Mouse (Mus musculus): ENCODE results near the gene Lrp1.
"Not testable (repeated sequence)": the region's sequence is repeated elsewhere in the genome, so short reads cannot be mapped to it uniquely, and the experiment has no call there.

The Lrp1 gene

DNA sequence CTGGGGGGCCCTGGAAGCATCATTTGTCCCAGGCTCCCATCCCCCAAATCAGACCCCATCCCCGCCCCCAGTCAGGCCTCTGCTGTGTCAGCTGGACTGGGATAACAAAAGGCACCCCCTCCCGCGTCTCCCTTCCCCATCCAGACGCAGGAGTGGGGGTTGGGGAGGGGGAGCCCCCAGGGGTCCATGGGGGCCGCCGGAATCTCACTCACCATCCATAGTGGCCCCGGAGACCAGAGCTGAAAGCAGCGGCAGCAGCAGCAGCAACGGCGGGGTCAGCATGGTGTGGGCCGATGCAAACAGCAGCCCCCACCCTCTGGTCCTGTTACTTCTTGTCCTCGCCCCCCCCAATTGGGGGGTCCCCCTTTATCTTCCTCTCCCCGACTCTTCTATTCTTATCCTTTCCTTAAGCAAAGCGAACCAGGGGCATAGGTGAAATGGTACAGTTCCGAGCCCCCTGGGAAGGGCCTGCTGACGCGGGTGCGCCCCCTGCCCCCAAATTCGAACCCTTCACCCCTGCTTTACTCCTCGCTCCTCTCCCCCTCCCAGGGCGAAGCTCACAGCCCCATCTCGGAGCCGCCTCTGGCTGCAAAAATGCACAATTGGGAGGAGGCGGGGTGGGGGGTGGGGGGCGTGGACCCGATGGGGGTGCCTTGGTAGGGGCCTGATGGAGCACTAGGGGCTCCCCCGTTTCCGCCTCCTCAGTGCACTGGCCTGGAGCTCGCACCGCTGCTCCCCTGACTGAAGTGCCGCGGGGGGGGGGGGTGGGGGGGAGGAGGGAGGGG, at the start of gene Lrp1:
Gene Lrp1 (minus strand): TSS at position 743 of the 785 bp plus-strand sequence.
- DNase-seq (ENCODE audit: low spot score in 2 of 2): no peak

DNA sequence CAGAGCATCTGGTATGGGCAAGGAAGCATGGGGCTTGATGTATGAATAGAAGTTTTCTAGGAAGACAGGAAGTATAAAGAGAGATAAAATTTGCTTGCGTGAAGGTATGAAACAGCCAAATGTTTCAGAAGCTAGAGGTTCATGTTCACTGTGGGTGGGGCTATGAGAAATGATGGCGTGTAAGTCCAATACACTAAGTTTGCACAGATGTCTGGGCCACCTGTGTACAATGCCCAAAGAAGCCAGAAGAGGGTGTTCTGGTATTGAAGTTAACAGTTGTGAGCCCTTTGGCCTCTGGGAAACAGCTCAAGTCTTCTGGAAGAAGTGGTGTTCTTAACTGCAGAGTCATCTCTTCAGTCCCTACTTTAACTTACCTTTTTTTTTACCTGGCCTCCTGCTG, 49.2 kb upstream of the Lrp1 start:
- DNase-seq (ENCODE audit: low spot score in 2 of 2): no peak

DNA sequence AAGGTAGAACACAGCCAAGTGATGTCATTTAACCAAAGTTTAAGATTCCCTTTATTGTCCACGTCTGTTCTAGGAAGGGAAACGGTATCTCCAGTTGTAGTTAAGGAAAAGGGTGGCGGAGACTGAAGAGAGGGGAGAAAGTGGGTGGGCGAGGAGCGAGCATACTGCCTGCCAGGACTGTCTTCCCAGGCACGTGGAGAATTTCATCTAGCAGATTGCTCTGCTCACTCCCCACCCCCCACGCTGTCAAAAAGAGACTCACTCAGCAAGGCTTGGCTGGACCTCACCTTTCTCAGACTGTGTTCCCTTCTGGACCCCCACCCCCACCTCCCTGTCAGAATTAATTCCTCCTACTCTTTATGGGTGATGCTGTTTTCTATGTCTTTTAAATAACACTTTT, 48.2 kb upstream of the Lrp1 start:
- DNase-seq (ENCODE audit: low spot score in 2 of 2): peak in 1 of 2 experiments; percentile 57

DNA sequence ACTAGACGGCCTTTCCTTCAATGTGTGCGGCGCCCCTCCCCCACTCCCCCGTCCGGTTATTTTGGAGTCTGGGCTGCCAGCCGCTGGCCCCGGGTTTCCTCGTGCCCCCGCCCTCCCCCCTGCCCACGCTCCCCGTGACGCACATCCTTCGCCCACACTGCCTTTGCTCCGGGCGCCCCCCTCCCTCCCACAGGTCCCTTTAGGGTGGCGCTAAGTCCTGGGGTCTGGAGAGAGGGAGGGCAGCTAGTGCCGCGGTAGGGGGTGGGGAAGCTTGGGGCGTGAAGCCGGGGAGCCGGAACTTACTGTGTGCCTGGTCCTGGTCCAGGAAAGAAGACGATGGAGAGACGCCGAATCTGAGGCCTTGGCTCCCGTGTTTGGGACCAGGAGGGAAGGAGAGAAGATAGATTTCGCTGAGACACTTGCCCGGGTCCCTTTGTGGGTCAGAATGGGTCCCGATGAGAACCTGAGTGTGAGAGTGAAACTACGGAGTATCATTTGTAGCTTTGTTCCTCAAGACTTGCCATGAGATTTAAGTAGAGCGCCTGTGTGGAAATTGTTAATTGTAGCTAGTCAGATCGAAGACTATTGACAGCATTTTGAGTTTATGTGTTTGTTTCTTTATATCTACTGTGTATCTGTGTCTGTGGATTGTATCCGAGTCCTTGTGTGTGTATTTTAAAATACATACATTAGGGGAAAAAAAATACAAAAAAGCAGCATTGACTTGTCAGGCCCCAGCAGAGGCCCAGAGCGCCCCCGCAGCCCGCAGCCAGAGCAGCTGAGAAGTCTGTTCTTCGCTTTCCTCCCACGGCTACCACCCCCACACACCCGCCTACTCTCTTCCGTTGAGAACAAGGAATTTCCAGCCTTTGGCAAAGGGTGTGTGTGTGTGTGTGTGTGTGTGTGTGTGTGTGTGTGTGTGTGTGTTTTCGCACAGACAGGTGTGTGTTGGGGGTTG, 47.4 kb upstream of the Lrp1 start, which contains the start of gene Nab2:
Gene Nab2 (minus strand): TSS at position 476 of the 958 bp plus-strand sequence.
- DNase-seq (ENCODE audit: low spot score in 2 of 2): peak in 1 of 2 experiments; percentile 56

DNA sequence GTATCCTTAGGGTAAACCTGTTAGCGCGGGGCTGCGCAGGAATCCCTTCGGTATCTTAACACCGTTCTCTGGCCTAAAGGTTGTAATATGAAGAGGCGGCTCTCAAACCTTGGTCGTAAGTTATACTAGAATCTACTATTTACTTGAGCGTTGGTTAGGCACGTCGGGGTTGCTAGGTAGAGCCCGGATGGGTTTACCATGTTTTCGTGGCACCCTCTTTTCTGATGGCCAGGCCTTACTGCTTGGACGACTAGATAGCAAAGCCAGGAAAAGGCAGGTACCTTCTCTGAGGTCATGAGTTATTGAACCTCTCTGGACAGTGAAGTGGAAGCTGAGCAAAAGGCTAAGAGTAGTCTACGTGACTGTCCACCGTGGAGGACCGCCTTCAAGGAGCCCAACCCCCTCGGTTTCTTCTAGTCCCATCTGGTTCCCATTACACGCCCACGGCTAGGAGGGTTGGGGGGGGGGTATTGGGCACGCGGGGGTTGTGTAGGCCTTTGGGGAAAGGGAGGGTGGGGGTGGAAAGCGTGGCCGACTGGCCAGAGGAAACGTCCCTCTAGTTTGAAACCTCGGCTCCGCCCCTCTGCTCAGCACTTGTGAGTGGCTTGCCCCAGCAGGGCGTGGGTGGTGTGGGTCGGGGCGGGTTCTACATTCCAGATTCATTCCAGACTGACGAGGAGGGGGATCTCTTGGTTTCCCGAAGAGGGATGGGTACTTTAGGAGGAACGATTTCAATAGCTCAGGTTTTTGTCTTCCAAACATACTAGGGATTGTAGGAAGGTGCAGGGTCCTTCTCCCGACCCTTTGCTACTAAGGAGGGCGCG, 46.5 kb upstream of the Lrp1 start:
- DNase-seq (ENCODE audit: low spot score in 2 of 2): peak in 1 of 2 experiments; percentile 62

DNA sequence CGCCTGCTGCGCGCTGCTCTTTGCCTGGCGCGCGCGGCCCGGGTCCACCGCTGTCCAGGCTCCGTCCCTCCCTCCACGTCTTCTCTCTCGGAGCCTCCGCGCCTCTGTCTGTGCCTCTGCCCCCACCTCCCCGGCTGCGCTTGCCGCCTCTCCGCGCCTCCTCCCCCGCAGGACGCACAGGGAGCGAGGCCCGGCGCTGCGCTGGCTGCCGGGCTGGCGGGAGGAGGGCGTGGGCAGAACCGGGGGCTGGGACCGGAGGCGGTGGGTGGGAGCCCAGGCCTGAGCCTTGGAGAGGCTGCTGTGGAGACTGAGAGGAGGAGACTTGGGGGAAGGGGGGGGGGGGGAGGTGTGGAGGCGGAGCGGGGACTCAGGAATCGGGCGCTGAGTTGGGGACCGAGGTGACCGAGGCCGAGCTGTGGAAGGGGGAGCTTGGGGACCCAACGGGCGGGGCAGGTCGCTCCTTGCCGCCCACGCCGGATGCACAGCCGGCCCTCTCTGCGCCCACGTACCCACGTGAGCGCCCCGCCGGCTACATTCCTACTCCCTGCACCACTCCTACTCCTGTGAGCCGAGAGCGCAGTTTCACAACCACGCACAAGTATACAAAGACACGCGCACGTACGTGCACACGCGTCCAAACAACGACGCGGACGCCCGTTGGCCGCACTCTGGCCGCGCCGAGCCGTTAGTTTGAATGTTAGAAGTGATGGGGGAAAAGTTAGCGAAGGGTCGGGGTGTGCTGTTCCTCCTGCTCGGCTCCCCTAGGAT, 45.7 kb upstream of the Lrp1 start, which contains the start of gene Nemp1:
Gene Nemp1 (plus strand): TSS at position 401 of the 768 bp plus-strand sequence.
- peak in 1 of 2 experiments; percentile 56 for DNase-seq (ENCODE audit: low spot score in 2 of 2)

DNA sequence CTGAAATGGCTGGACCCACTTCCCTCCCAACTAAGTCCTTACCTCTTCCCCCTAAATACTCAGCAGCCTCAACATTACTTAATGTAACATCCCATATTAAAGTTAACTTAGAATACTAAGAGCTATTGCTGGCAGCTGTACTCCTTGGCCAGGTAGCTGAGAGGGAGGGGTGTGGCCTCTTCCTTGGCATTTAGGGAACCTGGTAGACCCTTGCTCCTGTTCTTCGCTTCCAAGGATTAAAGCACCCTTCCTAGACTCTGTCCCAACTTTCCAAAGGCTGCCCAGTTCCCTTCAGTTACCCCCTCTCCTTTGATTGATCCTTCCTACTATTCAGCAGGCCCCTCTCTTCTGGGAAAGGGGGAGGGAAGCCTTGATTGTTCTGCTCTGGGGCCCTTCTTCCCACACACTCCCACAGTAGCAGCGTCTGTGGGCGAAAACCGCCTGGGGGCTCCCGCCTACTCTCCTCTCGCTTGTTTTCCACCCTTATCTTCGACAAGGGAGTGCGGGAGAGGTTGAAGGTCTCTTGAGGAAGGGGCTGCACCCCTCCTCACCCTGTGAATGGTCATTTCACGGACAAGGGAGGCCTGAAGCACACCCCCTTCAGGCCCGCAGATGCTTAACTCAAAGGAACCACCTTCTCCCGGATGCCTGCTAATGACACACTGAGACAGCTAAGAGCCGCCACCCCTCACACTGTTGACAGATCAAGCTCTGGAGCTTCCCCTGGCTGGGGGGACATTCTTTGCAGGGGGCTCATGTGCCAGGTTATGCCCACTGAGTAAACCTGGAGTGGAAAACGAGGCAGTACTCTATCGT, 44.6 kb upstream of the Lrp1 start:
- no peak for DNase-seq (ENCODE audit: low spot score in 2 of 2)

DNA sequence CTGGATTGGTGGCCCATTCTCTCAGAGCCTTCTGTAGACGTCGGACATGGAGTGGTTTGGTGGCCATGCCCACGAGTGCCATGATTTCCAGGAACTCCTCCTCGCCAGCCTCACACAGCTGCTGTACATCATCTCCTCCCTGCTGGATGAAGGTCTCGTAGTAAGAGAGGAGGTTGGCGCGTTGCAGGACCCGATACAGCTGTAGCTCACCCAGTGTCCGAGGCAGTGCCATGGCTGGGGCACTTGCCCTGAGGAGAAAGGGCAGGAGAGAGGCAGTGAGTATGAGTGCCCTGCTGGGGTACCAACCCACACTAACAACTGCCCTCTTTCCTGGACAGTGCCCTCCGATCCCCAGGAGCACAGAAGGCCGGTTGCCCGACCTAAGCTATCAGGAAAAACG, 43.9 kb upstream of the Lrp1 start:
- no peak for DNase-seq (ENCODE audit: low spot score in 2 of 2)

DNA sequence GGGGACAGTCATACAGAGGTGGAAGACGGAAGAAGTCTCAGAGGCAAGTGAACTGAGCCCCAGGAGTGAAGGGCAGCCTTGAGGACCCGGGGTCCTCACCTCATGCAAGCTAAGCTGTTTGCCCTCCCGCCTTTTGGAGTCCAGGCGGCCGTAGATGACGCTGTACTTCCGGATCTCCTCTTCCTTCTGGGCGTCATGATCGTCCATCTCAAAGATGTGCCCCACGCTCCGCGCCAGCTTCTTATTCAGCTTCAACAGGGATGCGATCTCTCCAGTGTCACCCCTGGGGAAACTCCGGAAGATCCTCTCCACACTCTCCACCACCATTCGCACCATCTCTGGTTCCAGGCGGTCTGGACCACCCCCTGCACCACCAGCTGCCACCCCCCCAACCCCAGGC, 43.2 kb upstream of the Lrp1 start:
- no peak for DNase-seq (ENCODE audit: low spot score in 2 of 2)

DNA sequence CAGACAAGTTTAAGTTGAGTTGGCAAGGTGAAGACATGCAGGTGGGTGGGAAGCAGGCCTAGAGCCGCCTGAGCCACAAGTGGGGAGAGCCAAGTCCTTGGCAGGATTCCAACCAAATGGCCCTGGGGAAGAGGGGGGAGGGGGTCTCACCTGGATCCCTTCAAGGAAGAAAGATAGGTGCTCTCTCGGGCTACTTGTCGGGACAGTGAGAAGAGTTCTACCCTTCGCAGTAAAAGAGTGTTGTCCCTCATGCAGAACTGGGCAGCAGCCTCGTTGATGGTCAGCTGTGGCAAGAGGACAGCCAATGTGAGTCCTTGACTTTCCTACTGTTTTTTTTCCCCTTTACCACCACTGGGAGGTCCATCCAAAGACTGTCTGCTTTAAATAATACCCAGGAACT, 42.6 kb upstream of the Lrp1 start:
- no peak for DNase-seq (ENCODE audit: low spot score in 2 of 2)

DNA sequence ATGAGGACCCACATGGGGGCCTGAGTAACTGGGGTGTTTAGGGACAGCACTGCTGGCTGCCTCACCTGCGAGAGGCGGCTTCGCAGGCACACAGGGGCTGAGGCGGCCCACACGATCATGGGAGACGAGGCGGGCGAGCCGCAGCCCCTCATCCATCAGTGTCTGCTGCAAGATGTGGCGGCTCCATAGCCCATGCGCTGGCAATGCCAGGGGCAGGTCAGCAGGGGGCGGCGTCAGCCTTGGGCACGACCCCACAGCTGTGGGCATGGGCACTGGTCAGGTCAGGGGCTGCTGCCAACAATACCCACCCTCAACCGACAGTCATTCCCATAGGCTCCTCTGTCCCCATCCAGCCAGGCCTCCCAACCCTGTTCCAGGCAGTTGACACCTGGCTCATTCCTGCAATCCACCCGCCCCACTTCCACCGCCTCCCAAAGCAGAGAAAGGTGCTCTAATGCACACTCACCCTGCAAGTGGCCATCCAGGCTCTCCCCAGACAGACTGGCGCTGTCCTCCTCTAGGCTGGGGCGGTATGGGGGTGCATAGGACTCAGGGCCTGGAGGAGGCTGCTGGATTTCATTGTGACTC, 41.8 kb upstream of the Lrp1 start:
- no peak for DNase-seq (ENCODE audit: low spot score in 2 of 2)

DNA sequence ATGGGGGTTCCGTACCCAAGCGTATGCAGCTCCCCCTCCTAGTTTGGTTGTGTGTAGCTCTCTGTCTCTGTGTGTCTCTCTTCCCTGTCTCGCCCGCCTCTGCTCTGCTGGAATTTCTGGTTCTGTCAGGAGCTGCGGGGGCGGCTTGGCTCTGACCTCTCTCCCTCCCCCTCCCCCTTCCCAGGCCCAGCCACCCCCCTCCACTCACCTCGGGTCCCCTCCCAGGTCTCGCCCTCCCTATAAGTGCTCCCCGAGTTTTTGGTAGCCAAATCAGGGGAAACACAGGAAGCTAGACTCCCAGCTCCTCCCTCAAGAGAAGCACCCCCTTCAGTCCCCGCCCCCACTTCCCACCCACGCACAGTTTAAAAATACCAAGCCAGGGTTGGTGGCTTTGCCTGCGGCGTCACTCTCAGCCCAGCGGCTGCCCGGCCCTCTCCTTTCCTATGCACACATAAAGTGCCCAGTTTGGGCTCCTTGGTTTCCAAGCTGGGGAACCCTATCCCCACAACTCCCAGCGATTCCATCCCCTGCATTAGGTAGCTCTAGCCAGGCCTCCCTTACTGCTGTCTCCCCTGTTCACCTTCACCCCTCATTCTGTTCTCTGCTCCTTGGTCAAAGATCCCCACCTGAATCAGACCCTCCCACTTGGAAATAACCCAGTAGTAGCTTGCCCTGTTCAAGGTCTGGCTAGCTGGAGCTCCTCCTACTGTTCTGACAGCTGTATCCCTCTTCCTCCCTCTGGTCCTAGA, 41.1 kb upstream of the Lrp1 start:
- no peak for DNase-seq (ENCODE audit: low spot score in 2 of 2)

DNA sequence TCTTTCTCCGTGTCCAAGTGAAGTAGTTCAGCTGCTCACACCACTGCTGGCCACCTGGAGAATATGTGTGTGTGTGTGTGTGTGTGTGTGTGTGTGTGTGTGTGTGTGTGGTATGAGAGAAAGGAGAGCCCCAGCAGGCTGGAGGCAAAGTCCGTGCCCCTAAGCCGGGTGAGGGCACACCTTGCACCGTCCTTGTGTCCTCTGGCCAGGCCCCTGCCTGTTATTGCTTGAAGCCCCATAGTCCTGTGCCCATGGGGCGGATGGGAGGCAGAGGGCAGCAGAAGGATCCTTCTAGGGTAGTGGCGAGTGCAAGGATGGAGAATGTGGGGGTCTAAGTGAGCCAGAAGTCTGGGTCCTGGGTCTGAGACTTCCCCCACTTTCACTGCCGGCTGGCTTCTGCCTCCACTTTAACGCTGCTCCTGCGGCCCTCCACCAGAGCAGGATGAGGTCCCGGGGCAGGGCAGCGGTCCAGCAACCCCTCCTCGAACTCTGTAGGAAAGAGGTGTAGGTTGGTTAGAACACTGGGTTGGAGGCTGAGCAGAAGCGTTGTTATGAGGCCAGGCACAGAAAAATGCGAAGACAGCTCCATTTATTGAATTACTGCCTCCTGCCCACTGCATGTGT, 40.5 kb upstream of the Lrp1 start:
- DNase-seq (ENCODE audit: low spot score in 2 of 2): no peak

DNA sequence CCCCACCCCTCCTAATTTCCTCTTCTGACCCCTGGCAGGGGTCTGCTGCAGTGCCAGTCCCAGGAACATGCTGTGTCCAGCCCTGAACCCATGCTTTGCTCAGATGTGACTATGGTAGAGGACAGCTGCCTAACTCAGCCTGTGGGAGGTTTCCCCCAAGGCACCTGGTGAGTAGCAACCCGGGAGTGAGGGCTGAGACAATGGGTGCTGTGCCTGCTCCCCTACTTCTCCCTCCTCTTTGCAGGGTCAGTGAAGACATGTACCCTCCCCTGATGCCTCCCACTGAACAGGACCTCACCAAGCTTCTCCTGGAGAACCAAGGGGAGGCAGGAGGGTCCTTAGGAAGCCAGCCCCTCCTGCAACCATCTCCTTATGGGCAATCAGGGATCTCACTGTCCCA, 38.6 kb upstream of the Lrp1 start:
- DNase-seq (ENCODE audit: low spot score in 2 of 2): no peak

DNA sequence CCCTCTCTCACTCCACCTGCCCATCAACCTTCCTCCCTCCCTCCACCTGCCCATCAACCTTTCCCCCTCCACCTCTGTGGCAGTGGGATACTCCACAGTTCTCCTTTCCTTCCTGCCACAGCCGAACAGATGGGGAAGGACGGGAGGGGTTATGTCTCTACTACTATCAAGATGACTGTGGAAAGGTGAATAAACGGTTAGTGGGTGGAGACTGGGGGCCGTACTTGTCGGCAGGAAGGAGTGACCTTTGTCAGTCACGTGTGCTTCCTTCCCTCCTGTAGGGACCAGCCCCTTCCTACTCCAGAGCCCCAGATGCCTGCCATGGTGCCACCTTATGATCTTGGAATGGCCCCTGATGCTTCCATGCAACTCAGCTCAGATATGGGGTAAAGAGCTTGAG, 37.1 kb upstream of the Lrp1 start:
- DNase-seq (ENCODE audit: low spot score in 2 of 2): no peak

DNA sequence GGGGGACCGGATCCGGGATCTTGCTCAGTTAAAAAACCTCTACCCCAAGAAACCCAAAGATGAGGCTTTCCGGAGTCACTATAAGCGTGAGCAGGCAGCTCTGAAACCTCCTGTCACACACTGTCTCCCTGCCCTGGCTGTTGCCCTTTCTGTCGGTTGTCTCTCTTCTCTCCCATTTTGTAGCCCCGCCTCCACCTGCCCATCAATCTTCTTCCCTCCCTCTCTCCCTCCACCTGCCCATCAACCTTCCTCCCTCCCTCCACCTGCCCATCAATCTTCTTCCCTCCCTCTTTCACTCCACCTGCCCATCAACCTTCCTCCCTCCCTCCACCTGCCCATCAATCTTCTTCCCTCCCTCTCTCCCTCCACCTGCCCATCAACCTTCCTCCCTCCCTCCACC, 36.7 kb upstream of the Lrp1 start:
- DNase-seq (ENCODE audit: low spot score in 2 of 2): not testable (repeated sequence)

DNA sequence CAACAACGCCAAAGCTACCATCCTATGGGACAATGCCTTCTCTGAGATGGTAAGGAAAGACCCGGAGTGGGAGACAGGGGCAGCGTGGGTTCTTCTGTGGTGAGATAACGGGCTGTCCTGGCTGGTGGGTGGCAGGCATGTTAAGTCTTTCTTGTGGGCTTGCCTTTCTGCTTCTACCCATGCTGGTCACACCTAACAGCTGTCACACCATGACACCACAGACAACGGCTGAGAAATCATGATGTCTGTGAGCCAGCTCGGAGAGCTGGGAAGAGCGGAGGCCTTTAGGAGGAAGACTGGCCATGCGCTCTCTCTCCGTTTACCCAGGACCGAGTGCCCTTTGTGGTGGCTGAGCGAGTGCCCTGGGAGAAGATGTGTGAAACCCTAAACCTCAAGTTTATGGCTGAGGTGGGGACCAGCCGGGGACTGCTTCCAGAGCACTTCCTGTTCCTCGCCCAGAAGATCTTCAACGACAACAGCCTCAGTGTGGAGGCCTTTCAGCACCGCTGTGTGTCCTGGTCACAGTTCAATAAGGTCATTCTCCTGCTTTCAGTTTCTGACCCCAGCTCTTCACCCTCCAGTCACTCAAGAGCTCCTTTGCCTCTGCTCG, 34.1 kb upstream of the Lrp1 start:
- DNase-seq (ENCODE audit: low spot score in 2 of 2): no peak

All from frontal cortex, postnatal 14 days (tissue).